Mouse (Mus musculus): Measurements from ENCODE around the gene Ascc3. TPM values are rescaled to one million over a fixed set of nuclear protein-coding genes. Genes with fewer than 3 reads are reported as not detected.

Ascc3 gene
- total RNA-seq, 2 experiments from 2014 or later, result 36.0 to 39.3 TPM

DNA sequence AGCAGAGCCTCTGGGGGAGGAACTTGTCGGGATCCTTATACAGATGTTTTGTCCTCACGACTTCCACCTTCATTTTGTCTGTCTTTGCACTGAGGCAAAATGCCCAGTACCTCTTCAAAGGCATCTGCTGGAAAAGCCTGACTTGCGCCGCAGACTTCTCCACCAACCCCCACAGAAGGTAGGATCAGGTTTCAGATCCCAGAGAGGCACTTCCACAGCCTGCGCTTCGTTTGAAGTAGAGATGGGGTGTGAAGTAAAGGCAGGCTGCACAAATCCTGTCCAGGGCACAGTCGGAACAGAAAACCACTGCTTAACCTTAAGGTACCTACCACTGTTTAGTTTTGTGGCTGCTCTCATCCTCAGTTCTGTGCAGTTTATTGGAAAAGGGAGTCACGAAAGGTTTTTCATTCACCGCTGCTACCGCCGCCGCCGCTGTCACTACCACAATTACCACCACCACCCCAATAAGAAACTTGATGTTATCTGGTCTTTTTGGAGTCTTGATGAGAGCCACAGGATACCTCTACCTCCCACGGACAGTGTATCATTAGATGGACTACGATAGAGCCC lies 300.4 kb downstream of the Ascc3 start:
- no peak for DNase-seq
- intact Hi-C loops (cut with DNase I), result no loop called here

DNA sequence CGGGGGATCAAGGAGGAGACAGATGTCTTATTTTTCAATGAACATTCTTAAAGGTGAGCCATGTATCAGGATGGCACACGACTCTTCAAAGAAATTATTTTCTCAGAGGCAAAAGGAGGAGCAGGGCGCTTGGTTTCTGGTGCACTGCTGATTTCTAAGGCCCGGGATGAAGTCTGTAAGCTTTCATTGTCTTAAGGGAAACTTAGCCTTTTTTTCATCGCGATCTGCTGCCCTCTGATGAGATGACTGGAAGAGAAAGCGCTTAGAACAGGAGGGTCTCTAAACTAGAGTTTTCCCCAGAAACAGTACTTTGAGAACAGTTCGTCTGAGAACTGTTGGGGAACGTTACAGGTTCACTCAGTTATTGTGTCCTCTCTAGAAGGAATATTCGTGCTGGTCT lies 301.1 kb downstream of the Ascc3 start:
- intact Hi-C loops (cut with DNase I), result no loop called here
- DNase-seq, result no peak

DNA sequence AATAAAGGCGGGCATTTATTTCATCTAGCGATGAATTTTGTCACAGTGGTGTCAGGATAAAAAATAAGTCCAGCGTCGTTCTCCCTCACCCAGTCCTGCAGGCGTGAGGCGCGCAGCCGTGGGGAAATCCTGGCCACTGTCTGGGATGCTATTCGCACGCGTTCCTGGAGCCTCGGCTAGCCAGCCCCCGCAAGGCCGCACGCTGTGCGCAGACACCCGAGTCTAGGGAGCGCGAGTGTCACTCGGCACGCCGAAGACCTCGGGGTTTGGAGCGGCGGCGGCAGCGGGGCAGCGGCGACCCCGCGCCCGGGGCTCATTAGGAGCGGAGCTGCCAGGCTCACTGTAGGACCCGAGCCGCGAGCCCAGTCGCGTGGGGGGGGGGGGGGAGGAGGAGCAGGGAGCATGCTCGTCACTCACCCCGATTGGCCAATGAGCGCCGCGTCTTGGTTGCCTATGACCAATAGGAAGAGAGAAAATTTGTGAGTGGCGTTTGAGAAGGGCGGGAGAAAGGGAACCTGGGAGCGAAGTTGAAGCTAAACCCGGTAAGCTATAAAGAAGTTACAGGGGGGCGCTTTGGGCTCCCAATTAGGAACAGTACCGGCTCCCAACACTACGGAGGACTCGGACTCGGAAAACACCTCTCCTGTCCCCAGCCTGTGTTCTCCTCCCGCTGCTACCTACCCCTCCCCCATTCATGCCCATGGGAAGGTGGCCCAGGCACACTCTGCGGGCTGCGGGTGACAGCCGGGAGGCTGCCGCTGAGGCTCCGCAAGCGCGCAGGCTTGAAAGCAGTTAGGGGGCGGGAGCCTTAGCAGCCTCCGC lies 301.9 kb downstream of the Ascc3 start, which contains the start of gene Sim1:
TSS of gene Sim1 (plus strand) at position 585 of the 822 bp plus-strand sequence.
- DNase-seq, result peak; percentile 87
- intact Hi-C loops (cut with DNase I), result no loop called here

DNA sequence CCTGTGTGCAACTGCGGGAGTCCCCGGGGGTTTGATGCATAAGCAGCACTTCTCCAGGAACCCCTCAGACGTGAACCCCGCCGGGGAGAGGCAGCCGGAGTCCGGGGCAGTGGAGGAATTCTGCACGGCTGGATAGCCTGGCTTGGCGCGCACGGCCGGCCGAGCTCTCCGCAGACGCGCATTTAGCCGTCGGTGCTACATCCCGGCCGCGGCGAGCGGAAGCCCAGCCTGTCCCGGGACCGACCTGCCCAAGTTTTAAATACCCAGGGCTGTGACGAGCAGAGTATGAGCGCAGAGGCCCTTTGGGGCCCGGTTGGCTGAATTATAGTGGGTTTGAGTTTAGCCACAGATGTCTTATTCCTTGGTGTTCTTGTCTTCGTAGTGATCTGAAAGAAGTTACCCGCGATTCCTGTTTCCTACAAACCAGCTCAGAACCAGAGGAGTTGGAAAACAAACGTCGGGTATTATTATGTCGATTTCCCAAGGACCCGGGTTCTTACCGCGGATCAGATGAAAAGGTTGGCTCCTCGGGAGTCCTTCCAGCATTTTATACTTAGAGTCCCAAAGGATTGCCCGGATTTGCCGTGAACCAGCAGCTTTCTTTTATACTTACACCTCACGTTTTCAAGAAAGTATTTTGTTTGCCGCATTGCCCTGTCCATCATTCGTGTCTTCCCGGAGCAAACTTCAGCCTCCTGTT lies 302.8 kb downstream of the Ascc3 start:
- intact Hi-C loops (cut with DNase I), result loop anchor here (5.0 kb wide), 1 partner anchor 193 kb away; no protein-coding TSS in a partner anchor
- DNase-seq, result no peak

DNA sequence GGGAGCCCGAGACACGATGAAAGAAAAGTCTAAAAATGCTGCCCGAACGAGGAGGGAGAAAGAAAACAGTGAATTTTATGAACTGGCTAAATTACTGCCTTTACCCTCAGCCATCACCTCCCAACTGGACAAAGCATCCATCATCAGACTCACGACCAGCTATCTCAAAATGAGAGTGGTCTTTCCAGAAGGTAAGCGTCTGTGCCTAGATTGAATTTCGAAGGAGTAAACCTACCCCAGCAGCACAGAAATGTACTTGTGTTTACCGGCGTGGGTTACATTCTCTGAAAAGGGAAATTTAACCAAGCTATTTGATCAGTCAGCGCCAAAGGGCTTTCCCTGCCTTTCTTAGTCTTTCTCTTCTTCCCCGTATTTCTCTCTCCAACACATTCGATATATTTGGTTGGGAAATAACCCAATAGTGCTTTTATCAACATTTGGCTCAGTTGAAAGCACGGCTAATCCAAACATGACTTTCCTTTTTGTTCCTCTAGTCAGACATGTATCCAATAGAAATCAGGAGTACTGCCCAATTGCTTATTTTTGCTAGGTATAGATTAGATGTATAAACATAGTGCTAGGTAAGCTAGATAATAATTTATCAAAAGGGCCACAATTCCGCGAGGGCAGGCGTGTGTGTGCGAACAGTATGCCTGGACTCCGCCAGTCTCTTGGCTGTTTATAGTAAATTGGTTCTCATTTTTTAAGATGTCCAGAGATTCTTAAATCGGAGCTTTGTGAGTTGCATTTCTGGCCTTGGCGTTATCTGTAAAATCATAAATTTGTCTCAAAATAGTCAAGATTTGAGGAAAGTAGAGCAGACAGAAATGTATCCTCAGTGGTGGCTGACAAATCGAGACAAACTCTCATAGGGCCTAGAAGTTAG lies 303.7 kb downstream of the Ascc3 start:
- intact Hi-C loops (cut with DNase I), result loop anchor here (5.0 kb wide), 1 partner anchor 194 kb away; no protein-coding TSS in a partner anchor
- DNase-seq, result no peak

DNA sequence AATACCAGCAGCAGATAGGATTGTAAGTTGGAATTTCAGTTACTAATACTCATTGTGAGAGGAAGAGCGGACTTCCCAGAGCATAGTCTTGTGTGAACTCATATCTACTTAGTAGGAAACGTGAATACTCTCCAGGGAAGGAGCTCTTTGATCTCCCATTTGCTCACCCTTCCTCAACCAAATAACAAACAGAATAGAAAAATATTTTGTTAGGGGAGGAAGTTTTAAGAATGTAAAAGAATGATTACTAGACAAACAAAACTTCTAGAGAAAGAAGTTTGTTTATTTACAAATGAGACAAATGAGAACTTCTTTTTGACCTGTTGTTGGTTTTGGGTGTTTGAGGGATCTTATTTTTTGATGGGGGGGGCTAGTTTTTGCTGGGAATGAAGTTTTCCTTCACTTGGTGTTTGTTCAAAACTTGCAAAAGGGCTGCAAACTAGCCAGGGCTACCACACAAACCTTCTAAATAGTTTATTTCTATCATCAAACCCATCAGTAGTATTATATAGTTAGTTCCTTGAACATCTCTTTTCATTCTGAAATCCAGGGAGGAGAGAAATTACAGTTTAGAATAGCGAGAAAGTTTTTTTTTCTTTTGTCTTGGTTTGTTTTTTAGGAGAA lies 304.4 kb downstream of the Ascc3 start:
- DNase-seq, result no peak
- intact Hi-C loops (cut with DNase I), result loop anchor here (5.0 kb wide), 1 partner anchor 195 kb away; no protein-coding TSS in a partner anchor

DNA sequence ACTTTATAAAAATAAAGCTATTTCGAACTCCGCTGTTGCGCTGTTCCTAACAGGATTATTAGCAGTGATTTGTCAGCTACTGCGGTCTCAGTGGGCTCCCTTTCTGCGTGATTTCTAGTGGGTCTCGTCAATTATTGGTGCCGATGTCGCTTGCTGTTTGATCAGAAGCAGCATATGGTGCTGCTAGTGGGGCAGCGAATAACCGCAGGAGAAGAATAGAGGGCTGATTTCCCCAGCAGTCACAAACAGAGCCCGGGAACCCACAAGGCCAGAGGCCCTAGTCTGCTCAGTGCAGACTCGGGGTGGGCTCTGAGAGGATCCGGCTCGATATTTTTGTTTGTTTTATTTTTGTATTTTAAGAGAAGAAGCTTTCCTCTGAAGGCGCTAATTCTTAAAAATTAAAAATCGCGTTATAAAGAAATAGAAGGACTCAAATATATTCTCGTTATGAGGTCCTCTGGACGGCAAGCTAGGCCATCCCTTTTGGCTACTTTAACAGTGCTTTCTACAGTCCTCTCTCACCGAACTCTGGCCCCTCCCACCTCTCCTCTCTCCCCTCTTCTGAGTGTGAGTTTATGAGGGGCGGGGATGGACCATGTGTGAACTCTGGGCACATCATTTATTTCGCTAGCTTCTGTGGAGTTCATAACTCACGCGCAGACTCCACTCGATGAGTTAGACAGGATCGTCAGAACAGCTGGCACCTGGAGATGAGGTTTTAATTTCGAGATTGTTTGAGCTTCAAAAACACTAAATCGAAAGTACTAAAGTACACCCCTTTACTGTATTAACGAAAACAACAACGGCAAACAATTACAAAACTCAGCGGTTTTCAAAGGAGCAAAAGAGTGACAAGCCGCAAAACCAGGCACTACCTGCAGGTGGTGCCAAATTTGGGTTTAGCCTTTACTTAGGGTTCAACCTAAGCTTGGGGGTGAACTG lies 305.3 kb downstream of the Ascc3 start:
- intact Hi-C loops (cut with DNase I), result loop anchor here (5.0 kb wide), 1 partner anchor 196 kb away; no protein-coding TSS in a partner anchor
- DNase-seq, result no peak

DNA sequence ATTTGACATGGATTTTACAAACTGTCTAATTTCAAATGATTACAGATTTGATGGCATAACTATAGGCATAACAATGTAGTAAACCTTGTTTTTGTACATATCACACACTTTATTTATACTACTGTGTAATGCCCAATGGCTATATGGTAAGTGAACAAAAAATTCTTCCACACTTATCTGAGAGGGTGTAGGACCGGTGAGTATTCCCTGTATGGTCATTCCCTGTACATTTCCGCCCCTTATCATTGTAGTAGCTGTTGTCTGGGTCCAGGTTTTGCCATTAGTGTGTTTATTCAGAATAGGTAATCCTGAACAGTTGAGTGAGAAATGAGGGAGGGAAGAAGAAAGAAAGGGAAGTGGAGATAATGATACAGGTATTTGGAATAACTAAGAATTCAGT lies 306.2 kb downstream of the Ascc3 start:
- intact Hi-C loops (cut with DNase I), result loop anchor here (5.0 kb wide), 1 partner anchor 196 kb away; no protein-coding TSS in a partner anchor
- DNase-seq, result no peak

DNA sequence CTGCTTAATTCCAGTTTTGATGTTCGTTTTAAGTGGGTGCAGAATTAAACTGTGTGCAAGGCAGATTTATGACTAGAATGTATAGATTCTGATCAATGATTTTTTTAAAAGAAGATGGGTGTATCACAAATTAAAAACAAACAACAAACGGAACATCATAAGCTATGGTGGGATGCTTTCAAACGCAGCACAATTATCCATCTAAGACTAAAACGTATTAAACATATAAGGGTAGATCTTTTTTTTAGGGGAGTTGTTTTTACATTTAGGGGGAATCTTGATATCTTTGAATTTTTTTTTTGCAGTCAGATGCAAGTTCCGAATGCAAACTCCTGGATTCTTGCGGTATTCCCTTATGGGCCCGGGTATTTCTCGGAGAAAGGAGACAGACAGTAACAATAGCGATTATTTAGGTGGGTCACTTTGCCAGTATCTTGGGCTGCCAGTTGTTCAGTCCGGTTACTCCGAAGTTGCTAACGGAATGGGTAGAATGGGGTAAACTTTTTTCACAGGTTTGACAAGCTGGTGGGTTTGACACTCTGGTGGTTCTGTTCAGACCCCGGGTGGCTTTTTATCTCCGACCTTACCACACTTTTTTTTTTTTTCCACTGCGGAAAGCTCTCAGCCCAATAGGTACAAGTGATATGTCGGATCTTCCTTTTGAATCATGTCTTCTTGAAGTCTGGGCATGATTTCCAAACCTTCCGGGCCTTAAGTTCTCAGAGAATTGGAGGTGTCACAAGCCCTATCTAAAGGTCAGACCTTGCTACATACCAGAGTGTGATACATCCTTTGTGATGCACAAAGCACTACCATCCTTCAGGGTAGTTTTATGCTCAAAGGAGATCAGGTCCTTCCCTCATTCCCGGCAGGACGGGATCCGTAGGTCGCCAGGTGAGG lies 307.6 kb downstream of the Ascc3 start:
- intact Hi-C loops (cut with DNase I), result loop anchor here (5.0 kb wide), 2 partner anchors 198 to 392 kb away; no protein-coding TSS in a partner anchor
- DNase-seq, result no peak

Data from left cerebral cortex, postnatal 4 days (tissue).